Mouse (Mus musculus) B cell, adult (primary cell): ENCODE results near the gene Trpc4. TPM values are rescaled to one million over a fixed set of nuclear protein-coding genes. Genes with fewer than 3 reads are reported as not detected.

Experiments
- total RNA-seq: library from RNA; stranded (reverse); gene quantifications from 4 replicates; pipeline ENCODE4 v1.2.4, GENCODE M21; 2023; ENCODE audit not compliant: inconsistent age

Trpc4 gene
- total RNA-seq = not detected in 4 replicates

GRCm38 (mm10) chr3:54155639-54156315 is at the start of gene Trpc4:
Gene Trpc4 (plus strand): TSS chr3:54156035.

GRCm38 (mm10) chr3:54360897-54361296 is 205.1 kb downstream of the Trpc4 start, which contains the start of gene Postn:
Gene Postn (plus strand): TSS chr3:54361109.

Other genes starting within 250 kb of the Trpc4 start
- 0.26 to 0.72 TPM (median 0.39 TPM) in 4 replicates for gene Postn, start 205.1 kb downstream of the Trpc4 start, total RNA-seq